Mouse (Mus musculus): Measurements from ENCODE around the gene Art3.

DNA sequence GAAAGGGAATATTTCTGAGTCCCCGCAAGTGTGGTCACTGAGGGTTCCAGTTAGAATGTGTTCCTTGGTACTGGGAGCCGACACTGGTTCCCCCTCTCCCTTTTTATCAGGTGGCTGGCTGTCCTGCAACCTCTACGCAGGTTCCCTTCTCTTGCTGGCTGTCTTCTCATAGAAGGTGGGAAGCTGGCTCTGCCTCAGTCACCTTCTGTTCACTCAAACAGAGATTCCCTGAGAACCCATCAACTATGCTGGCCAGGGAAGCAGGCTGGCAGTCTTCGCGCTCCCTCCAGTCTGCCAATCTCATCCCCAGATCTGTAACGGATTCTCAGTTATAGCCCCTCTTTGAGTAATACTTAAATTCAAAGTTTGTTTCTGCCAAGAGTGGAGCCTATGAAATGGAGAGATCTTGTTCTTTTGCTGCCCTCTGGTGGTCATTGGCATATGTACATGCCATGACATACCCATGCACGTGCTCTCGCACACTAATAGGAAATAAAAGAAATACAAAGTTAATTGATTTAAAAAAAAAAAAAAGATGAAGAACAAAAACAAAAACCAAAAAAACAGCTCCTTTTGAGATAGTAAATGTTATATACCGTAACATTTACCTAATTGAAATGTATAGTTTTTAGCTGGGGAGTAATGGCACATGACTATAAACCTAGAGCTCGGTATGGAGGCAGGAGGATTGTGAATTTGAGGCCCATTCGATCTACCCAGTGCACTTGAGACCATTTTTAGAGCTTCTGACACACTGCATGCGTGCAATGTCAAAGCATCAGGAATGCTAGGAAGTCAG is 50.1 kb downstream of the Art3 start:
- TF ChIP-seq ZNF384 (IDR thresholded peaks at IDR 0.05; ENCODE audit: low read depth, low read length) (no peak), CHD2 (IDR thresholded peaks at IDR 0.05; ENCODE audit: low read depth, low read length) (no peak), HCFC1 (IDR thresholded peaks at IDR 0.05; ENCODE audit: borderline replicate concordance, insufficient read depth, low read length) (no peak), MAFK (IDR thresholded peaks at IDR 0.05; ENCODE audit: insufficient read depth, low read depth, low read length) (no peak)
